Mouse (Mus musculus) layer of hippocampus, adult 11-12 months (tissue): ENCODE measurements at regions not wholly inside any gene's neighbourhood (a gene's known extent, or its start where the extent isn't known, plus 50 kb on each side); places are given as distances from the start of the nearest gene placed in this dataset.

Experiments used
- DNase-seq: peaks from one replicate; pipeline ENCODE4 v3.0.0; 2022; ENCODE audit warnings: low spot score

DNA sequence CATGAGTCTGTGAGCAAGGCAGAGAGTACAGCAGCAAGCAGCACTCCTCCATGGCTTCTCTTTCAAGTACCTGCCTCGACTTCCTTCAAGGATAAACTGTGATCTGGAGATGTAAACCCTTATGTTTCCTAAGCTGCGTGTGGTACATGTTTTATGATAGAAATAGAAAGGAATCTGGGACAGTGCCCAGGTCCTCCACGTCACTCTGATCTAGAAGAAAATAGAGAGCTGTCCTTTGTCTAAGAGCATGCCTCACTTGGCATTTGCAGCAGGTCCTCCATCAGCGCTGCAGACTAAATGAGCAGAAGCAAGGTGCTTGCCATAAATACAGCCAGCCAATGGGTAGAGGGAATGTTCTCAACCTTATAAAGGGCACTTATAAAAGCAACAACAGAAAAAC, 156.3 kb upstream of the Zfp618 start:
- DNase-seq: no peak

DNA sequence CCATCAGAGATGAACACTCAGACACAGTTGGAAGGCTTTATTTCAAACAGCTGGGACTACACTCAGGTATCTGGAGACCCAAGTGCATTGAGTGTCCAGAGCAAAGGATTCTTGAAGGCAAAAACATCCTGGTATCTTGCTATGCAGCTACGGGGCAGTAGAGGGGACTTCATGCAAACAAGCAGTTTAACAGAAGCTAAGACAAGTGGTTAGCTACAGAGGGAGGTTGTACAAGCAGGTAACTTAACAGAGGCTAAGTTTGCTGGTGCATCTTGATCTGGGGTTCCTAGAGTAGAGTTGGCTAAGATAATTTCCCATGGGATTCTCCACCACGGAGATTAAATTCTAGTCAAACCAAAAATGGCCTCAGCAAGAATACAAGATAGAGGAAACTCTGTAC, 145.5 kb upstream of the Zfp618 start:
- no peak for DNase-seq

DNA sequence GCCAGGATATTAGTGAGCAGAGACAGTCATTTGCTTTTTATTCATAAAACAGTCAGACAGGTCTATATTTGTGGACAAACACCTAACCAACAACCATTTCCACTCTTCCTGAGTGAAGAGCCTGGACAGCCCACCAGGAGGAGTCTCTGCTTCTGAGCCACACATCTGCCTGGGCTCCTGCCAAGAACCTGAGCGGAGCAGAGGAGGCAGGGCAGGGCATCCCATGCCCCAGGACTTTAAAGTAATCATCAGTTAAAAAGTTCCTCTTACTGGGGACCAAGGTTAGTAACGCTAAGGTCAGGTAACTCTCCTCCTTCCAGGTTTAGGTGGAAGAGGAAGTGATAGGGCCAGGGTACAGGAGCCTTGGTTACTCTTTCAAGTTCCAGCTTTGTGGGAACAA, 144.1 kb upstream of the Zfp618 start:
- no peak for DNase-seq

DNA sequence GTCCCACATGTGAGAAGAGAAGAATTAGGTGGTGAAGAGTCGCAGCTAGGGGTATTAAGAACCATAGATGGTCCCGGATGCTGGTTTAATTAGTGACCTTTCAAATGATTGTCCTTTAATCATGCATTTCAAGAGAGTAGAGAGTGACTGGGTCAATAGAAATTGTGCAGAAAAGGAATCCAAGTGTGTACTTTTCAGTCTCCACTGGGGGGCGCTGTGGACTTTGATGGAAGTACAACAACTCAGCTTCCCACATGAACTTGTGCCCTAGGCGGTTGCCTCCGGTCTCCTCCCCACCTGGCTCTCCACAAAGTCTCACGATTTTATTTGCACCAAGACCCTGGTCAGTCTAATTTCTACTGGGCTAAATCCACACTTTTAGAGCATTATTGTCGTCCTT, 142.8 kb upstream of the Zfp618 start:
- DNase-seq: peak; percentile 75

DNA sequence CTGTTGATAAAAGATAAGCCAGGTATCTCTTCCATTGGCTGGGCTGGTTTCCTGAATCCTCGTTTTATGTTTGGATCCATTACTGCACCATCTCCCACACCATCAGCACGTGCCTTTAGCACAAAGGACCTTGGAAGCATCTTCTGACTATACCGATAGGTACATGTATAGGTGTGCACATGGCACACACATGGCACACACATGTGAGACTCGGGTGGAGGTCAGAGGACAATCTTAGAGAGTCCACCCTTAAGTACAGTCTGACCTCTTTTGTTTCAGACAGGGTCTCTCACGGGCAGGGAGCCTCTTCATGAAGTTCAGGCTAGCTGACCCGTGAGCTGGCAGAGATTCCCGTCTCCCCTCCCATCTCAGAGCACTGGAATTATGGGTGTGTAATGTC, 142.3 kb upstream of the Zfp618 start:
- DNase-seq: no peak

DNA sequence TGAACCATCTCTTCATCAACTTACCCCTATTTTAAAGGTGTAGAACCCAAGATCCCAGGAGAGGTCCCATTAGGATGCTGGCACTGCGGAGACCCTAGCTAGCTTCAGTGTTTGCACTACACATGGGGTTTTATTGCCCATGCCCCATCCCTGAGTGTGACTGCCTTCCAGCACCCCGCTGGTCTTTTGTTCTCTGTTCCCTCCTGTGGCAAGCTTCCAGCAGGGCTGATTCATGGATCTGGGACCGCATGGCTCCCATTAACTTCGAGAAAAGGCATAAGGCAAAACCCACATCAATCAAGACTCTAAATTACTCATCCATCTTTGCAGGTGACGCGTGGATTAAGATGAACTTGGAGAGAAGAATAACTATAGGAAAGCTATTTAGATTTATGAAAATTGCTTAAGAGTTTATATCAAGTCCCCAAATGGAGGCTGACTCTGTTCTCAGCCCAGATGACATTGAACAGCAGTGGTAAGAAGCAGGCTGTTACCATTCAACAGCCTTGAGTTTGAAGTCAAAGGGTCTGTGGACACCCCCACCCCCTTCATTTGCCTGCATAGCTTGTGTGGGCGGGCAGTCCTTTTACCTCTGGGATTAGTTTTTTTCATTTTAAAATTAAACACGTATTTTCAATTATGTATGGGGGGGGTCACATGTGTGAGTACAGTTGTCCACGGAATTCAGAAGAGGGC, 141.7 kb upstream of the Zfp618 start:
- peak; percentile 31 for DNase-seq

DNA sequence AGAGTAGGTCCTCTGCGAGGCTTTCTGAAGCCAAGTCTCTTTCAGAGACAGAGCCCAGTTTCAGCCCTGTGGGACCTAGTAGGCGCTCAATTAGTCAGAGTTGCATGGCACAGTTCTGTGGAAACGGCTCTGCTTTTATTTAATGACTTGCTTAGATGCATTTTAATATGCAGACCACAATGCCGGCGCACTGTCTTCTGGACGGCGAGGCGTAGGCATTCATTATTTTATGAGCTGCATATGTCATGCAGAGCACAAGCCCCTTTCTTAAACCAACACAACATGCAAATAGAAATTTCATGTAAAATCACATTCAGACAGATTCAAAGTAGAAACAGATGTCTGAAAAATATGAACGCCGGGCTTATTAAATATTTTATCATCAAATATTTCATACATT, 140.8 kb upstream of the Zfp618 start:
- DNase-seq: no peak

DNA sequence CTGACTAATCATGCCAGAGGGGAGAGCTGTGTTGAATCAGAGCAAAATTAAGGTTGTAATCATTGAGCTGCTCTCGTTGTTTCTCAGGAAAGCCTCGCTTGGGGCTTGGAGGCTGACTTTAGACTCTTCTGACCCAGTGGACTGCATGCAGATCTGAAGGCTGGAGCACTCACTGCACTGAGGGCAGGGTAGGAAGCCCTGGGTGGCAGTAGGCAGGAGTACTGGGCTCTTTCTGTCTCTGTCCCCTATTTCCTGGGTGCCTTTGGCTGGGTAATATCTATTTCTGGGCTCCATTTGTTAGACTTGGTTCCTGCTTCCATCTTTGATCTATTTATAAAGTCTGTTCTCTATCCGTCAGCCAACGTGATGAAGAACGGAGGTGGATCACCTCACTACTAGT, 140.1 kb upstream of the Zfp618 start:
- DNase-seq: no peak

DNA sequence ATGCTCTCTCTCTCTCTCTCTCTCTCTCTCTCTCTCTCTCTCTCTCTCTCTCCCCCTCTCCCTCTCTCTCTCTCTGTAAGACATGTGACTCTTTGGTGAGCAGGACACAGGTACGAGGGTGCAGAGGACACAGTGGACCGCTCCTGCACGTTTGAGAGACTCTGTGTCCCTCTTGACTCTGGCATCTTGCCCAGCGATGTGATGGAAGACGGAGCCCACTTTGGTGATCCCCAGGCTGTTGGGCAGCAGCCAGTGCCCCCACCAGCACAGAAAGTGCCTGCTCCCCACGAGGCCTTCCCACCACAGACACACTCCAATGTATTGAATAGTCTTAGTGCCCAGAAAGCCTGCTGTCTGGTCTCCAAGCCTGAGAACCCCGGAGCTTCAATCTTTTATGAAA, 136.4 kb upstream of the Zfp618 start:
- DNase-seq: no peak

DNA sequence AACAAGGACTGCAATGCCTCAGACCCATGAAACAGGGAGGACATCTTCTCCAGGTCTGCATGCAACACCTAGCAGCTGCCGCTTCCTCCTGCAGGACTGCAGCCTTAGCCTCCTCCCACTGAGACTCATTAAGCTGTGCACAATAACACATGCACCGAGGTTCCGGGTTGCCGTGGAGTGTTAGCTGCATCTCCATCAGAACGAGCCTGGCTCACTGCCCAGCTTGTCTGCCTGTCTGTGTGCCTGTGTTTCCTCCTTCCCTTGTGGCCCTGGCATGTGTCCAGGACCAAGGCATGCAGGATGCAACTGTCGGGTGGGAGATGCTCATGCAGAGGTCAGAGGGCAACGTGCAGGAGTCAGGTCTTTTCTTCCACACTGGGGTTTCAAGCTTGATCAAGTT, 131.4 kb upstream of the Zfp618 start:
- DNase-seq: peak; percentile 27

DNA sequence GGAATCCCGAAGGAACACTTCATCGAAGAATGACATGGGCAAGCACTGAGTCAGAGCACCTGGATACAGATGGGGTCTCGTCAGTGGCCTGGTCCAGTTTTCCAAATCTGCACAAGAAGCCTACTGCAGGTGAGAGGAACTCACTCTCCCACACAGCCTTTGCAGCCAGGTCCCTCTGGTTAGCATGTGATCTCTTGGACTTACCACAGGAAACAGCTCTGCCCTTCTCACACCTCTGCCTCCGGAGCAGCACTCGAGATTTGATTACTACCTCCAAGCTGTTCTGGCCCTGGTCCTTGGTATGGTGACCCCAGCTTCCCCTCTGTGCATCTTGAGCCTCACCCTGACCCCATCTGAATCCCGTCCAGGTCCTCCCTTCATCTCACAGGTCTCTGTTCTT, 128.5 kb upstream of the Zfp618 start:
- no peak for DNase-seq

DNA sequence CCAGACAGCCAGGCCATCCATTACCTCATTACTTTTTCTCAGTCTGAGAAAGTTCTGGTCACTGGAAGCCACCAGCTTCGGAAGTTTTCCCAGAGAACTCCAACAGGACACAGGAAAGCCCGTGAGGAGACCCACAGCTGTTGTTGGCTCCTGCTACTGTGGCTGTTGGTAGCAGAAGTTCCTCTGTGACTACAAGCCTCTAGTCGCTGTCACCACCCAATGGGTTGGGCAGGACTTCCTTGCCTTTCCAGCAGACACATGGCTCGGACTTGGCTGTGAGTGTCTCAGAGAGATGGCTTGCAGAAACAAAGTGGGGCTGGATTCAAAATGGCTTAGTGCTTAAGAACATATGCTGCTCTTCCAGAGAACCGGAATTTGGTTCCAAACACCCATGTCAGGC, 114.8 kb upstream of the Zfp618 start:
- DNase-seq: no peak

DNA sequence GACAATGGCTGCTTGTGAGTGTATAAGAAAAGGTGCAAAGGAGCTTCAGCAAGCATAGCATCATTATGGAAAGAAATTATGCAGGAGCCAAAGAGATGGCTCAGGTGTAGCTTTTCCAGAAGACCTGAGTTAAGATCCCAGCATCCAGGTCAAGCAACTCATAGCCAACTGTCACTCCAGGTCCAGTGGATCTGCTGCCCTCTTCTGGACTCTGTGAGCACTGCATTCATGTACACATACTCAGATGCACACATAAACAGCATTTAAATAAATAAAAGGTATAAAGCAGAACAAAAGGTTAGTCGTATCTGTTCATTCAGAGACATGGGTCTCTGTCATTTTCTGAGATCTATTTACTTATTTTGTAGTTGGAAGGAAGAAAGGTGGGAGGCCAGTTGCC, 112.0 kb upstream of the Zfp618 start:
- no peak for DNase-seq

DNA sequence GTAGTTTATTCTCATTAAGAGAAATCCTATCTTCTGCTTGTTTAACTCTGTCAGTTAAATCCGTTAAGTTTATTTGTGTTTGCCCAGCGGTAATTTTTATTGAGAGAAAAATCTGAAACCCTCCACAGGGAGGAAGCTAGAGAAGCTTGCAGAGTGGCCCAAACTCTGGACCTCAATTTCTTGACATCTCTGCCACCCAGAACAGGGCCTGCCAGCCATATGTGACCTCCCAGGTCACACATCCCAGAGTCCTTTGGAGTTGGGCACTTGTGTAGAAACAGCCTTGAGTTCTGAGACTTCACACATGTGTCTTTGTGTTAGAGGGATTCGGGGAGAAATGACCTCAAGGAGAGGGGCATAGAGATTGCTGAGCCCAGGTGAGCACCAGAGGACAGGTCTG, 109.0 kb upstream of the Zfp618 start:
- no peak for DNase-seq

DNA sequence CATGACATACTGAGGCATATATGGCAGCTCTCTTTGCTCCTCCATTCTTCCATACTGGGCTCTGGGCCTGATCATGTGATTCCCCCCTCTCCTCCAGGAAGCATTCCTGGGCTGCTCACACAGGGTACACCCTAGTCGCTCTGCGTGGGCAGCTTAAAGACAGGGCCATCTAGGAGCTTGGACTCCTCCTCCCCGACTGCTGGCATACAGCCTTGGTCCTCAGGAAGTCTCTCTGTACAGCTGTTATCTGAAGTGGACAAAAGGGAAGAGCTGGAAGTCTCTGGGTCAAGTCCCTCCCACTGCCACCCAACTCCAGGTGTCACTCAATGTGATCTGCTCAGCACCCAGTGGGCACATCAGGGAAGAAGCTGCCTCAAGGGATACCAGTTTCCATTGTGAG, 102.6 kb upstream of the Zfp618 start:
- no peak for DNase-seq

DNA sequence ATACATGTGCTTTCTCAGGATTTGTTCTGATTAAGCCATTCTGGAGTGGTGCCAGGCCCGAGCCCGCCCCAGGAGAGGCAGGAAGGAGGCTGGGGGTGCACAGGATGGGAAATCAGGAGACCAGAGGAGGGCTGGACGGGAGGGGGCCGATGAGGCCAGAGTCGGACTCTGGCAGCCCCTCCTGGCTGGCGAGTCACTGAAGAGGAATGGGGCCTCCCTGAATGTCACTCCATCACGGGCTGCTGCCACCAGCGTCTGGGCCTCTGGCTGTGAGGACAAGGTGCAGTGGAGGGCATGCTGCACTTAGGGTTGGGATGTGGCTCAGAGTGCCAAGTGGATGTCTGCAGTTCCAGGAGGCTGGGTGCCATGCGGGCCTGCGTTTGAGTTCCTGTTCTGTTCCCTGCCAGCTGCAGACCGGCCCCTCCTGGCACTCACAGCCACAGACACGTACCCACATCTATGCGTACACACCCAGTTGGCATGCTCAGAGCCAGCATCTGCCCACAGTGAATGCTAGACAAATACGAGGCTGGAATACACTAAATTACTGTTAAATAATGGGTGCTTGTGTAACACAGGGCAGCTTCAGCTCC, 94.9 kb upstream of the Zfp618 start:
- peak; percentile 20 for DNase-seq

DNA sequence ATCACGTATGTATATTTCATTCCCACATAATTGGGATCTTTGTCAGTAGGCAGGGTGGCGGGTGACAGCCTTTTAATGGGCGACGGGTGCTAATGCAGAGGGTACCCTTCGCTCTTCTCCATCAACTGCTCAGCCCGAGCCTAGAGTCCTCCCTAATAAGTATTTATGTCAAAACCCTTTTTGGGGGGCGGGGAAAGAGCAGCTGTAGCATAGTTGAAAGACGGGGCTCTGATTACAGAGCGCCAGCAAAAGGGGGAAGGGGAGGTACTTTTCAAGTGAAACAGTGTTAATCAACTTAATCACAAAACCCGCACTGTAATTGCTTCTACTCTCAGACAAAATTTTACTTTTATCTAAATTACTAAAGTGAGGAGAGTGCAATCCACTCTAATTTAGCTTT, 92.8 kb upstream of the Zfp618 start:
- DNase-seq: no peak

DNA sequence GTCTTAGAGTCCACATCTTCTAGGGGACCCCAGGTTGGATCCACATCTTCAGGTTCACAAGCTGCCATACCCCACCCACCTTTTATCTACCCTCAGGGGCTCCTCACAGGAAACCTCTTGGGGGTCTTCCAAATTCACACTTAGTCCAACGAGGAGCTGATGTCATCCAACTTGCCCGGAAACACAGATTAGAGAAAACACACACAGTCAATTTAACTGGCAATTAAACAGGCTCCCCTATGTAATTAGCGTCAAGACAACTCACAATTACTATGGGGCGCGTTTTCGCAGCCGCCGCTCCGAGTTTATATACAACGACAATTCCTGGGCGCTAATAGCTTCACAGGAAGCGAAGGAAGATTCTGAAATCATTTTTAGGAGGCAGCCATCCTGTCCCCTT, 91.4 kb upstream of the Zfp618 start:
- DNase-seq: no peak

DNA sequence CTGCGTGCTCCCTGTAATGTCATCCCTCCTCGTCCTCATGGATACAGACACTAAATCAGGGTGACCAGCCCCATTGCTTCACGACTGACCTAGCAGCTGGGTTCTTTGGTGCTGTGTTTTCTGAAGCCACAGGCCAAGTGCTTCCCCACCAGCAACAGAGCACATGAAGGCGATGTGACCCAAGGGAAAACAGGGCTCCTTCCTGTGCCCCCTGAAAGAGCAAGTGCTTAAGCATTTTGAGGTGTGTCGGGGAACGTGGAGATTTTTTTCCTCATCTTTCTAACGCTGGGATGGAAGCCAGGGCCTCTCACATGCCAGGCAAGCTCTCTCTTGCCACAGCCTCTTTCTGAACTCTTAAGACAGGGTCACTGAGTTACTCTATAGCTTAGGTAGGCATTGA, 87.3 kb upstream of the Zfp618 start:
- no peak for DNase-seq

DNA sequence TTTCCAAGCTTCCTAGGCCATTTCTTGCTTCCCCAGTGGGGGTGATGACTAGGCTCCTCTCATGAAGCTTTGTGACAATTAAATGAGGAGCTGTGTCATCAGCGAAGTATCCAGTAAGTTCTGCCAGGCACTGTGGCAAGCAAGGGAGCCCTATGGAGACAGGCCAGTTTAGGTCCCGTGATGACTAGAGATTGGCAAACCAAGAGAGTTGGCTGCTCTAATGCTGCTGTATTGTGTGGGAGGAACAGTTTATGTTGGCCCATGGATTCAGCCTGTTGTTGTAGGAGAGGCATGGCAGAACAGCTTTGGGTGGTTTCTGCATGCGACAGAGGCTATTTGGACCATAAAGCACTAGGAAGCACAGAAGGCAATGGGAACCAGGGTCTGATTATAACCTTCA, 86.4 kb upstream of the Zfp618 start:
- DNase-seq: peak; percentile 23

DNA sequence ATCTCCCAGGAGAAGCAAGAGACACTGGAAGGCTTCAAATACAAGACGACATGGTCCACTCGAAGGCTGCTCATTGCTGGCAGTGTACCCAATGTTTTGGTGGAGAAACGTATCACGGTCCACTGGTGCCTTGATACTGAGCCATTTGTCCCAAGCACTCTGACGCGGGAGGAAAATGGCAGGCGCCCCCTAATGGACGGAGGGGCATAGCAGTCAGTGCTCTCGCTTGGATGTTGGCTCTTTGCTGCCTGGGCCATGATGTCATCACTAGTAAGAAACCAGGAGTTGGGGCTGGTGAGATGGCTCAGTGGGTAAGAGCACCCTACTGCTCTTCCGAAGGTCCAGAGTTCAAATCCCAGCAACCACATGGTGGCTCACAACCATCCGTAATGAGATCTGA, 83.5 kb upstream of the Zfp618 start:
- DNase-seq: no peak

DNA sequence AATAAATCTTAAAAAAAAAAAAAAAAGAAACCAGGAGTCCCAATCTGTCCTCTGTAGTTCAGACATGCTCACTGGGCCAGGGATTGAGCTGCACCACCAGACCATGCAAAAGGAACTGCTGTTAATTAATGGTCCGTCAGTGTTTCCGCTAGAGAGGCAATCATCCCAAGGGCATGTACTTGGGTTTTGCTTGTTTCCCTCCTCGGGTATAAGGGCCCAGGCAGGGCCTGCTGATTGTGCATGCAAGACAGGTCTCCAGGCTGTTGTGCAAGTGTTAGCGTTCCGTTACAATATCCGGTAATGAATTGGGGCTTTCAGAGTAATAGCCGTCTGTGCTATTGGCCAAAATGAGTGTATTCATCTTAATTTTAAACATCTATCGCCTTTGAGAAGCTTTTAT, 83.1 kb upstream of the Zfp618 start:
- DNase-seq: no peak

DNA sequence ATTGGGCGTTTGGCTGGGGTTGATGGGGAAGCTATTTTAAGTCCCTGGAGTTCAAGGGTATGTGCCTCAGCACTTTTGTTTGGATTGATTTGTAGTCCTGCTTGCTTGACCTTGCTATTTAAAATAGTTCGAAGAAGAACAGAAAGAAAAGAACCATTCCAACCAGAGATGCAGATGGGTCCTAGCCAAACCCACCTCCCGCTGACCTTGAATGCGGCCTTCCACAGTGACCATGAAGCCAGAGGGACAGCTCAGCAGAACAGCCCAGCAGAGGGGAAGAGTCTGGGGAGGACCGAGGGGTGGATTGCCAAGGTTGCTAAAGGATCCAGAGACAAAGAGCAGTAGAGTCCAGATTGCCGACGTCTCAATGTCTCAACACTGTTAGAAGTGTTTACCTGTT, 76.6 kb upstream of the Zfp618 start:
- DNase-seq: no peak

DNA sequence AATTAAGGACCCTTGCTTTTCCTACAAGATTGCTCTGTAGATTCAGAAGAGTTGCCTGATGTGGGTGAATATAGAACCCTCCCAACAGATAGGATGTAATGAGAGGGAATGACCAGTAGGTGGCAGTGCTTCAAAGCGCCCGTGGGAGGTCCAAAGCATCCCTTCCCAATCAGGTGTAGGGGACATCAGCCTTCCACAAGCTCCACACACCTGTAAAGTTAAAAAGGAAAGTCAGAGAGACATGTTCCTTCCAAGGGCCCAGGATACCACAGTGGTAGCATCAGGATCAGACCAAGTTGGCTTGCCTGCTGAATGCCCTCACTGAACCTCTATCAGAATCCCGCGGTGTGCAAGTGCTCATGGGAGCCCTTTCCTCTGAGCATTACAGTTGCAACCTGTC, 75.7 kb upstream of the Zfp618 start:
- peak; percentile 15 for DNase-seq
